ENCODE assay signal across 8 mouse cellular contexts in genomic region chr15:93552169-93552568, GRCm38 (mm10). TPM values are rescaled to one million over a fixed set of nuclear protein-coding genes. Genes with fewer than 3 reads are reported as not detected.
DNase-seq lines count a peak whose midpoint lies in the region; ATAC-seq and TF ChIP-seq lines count a peak whose summit lies in the region.

No protein-coding gene starts in this region.

- TF ChIP-seq POLR2A in lung, adult 2 months (IDR thresholded peaks at IDR 0.05; ENCODE audit: borderline replicate concordance, extremely low read depth, low read depth, low read length) = peak; percentile 39; the same call in 1 of the 2 replicates
- no peak for TF ChIP-seq POLR2A in olfactory bulb, adult 2 months (IDR thresholded peaks at IDR 0.05; ENCODE audit: insufficient read depth, low read depth, low read length)

- TF ChIP-seq CTCF in lung, adult 2 months (IDR thresholded peaks at IDR 0.05; ENCODE audit: insufficient read depth, low read length) = no peak
- TF ChIP-seq CTCF in olfactory bulb, adult 2 months (IDR thresholded peaks at IDR 0.05; ENCODE audit: insufficient read depth, low read depth, low read length) = no peak

- WGBS in lung, adult 2 months = 6% methylated on average over 9 of the region's 9 CpGs
- WGBS in olfactory bulb, adult 2 months = 26% methylated on average over 9 of the region's 9 CpGs

- peak; percentile 23 to 51 for DNase-seq in CD8-positive naive resting alpha-beta T cell, adult 2 months (ENCODE audit: low read depth in 2 of 2, low spot score in 2 of 2)
- DNase-seq in c-Kit-negative CD71-positive TER-119-positive erythroid progenitor cells, embryonic 14.5 days (ENCODE audit: low read depth, low spot score) = peak; percentile 13
- DNase-seq in kidney, adult 11 months = peak; percentile 74
- peak; percentile 56 for DNase-seq in lung, adult 2 months
- DNase-seq in urinary bladder, adult 2 months (ENCODE audit: low spot score) = peak; percentile 29
- DNase-seq in layer of hippocampus, postnatal 36 days = no peak

- peak; percentile 99 for ATAC-seq in granulocyte monocyte progenitor cell, adult 5-6 weeks (replicated peaks; ENCODE audit: poor library complexity, severe bottlenecking)

- peaks cover 5% of the 10 kb centered on the region; the same call in 1 of the 2 replicates for H3K4me1 ChIP-seq in lung, adult 2 months (ENCODE audit: control insufficient read depth, insufficient read depth, low read length)
- peaks cover 13% of the 10 kb centered on the region for H3K4me1 ChIP-seq in olfactory bulb, adult 2 months (ENCODE audit: control insufficient read depth, insufficient read depth, low read length)

- H3K27ac ChIP-seq in olfactory bulb, adult 2 months (ENCODE audit: insufficient read depth, low read depth, low read length) = peak overlapping the region; percentile 15; the same call in 1 of the 2 replicates

- H3K4me3 ChIP-seq in lung, adult 2 months (replicated peaks; ENCODE audit: extremely low read depth, low read depth, low read length) = peak overlapping the region; percentile 41
- no peak overlapping the region for H3K4me3 ChIP-seq in olfactory bulb, adult 2 months (ENCODE audit: insufficient read depth, low read depth, low read length)

RNA-seq across cellular contexts. Expression of gene Prickle1, which starts 43.5 kb away (rescaled TPM):
- 1.8 and 1.9 TPM in 2 replicates for total RNA-seq in granulocyte monocyte progenitor cell, adult 5-6 weeks (2014; fragmentation: Nextera tagmentation)
- total RNA-seq in granulocyte monocyte progenitor cell, adult 5-6 weeks (2017) = 1.9 and 2.1 TPM in 2 replicates
- polyA plus RNA-seq in lung, adult 2 months (2012; rRNA removed) = 44.2 and 62.3 TPM in 2 replicates
- polyA plus RNA-seq in olfactory bulb, adult 2 months (2012; ENCODE audit: insufficient read depth, insufficient read length, low replicate concordance, missing spikeins) = not detected in 2 replicates
- 16.3 and 22.2 TPM in 2 replicates for polyA plus RNA-seq in urinary bladder, adult 2 months (2012; rRNA removed)
- 10 to 100 TPM; 75.8 to 77.5 TPM for total RNA-seq in layer of hippocampus, postnatal 36 days (2021)

Comparison
In these comparisons a context has a peak if more than half of its experiments do, and no peak if none do; other contexts are left out.
1. DNase-seq: peak in CD8-positive naive resting alpha-beta T cell, adult 2 months (2 of 2), c-Kit-negative CD71-positive TER-119-positive erythroid progenitor cells, embryonic 14.5 days (single experiment), kidney, adult 11 months (single experiment), lung, adult 2 months (single experiment) and urinary bladder, adult 2 months (single experiment); none in layer of hippocampus, postnatal 36 days (0 of 2).